Mouse (Mus musculus) liver, embryonic 13.5 days (tissue): Measurements from ENCODE around the gene Gm20509. TPM values are rescaled to one million over a fixed set of nuclear protein-coding genes. Genes with fewer than 3 reads are reported as not detected.

Experiments
- ATAC-seq: fragments of 200-750 bp; cut with Nextera tagmentation; 2 replicates; pipeline ENCODE4 v1.8.0; 2017; ENCODE audit warnings: low read depth, mild to moderate bottlenecking, moderate number of reproducible peaks, moderate library complexity
- DNase-seq: peaks from one replicate; pipeline ENCODE4 v3.0.0; 2022
- H3K27ac ChIP-seq: fragments of 300-500 bp; sonication (generic); 2 replicates; pipeline ENCODE4 v1.5.1; 2015; ENCODE audit warnings: moderate library complexity, mild to moderate bottlenecking, inconsistent platforms
- H3K27me3 ChIP-seq: fragments of 300-500 bp; sonication (generic); 2 replicates; pipeline ENCODE4 v1.6.1; 2015; ENCODE audit warnings: mild to moderate bottlenecking, inconsistent platforms
- H3K36me3 ChIP-seq: fragments of 300-500 bp; sonication (generic); 2 replicates; pipeline ENCODE4 v1.6.1; 2015; ENCODE audit warnings: mild to moderate bottlenecking, inconsistent platforms
- H3K4me1 ChIP-seq: fragments of 300-500 bp; sonication (generic); replicated peaks from 2 replicates; pipeline ENCODE4 v1.6.1; 2015; ENCODE audit warnings: inconsistent platforms
- H3K4me2 ChIP-seq: fragments of 300-500 bp; sonication (generic); 2 replicates; pipeline ENCODE4 v1.6.1; 2015; ENCODE audit warnings: inconsistent platforms, mild to moderate bottlenecking, moderate library complexity
- H3K4me3 ChIP-seq: fragments of 300-500 bp; sonication (generic); replicated peaks from 2 replicates; pipeline ENCODE4 v1.5.1; 2015; ENCODE audit warnings: mild to moderate bottlenecking, inconsistent platforms
- H3K9ac ChIP-seq: fragments of 300-500 bp; sonication (generic); 2 replicates; pipeline ENCODE4 v1.6.1; 2015; ENCODE audit warnings: mild to moderate bottlenecking, inconsistent platforms
- H3K9me3 ChIP-seq: fragments of 300-500 bp; sonication (generic); replicated peaks from 2 replicates; pipeline ENCODE4 v1.6.1; 2016; ENCODE audit warnings: inconsistent platforms
- WGBS: fragments of 180-500 bp; shearing (Covaris S2); methylation state at CpG from one replicate; pipeline ENCODE4 v1.1.7; 2015; ENCODE audit not compliant: insufficient replicate concordance; 5-methylcytosine and 5-hydroxymethylcytosine counted together
- polyA plus RNA-seq: library from polyadenylated mRNA; unstranded; fragments of >200 nt; fragmentation: Nextera tagmentation; extraction: Ambion mirVana; gene quantifications from 2 replicates; pipeline ENCODE4 v1.2.1, GENCODE M21; 2015

The Gm20509 gene
- polyA plus RNA-seq, 1 experiment from 2014 or later: not detected

DNA sequence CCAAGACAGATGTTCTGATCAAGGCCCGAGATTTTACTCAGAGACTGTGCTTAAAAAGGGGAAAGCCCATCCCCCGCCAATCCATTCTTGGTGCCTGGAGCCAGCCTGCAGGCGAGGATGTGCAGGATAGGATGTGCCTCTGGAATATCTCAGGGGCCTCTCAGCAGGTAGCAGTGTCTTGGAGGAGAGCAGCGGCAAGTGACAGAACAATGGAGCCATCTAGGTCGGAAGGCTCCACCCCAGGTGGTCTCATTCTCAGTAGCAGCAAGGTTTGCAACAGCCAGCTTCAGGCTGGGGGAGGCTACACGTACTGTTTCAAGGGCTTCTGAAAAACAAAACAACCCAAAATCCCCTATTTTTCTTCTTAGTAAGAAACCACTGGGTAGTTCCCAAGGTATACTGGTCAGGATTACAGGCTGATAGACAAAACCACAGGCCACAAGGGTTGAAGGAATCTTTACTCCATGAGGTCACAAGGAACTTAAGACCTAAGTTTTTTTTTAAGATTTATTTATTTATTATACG lies 22.4 kb upstream of the Gm20509 start:
- WGBS: 57% methylated on average over 7 of the region's 7 CpGs
- H3K4me2 ChIP-seq: no peak overlapping the region
- DNase-seq: no peak

GRCm38 (mm10) chr9:73082291-73083000 lies 19.8 kb upstream of the Gm20509 start:
- no peak overlapping the region for H3K27ac ChIP-seq
- H3K4me2 ChIP-seq: no peak overlapping the region
- 77% methylated on average over 8 of the region's 8 CpGs for WGBS
- H3K36me3 ChIP-seq: no peaks in the 10 kb centered on the region
- no peak overlapping the region for H3K4me3 ChIP-seq
- no peak overlapping the region for H3K9ac ChIP-seq
- DNase-seq (no peak), ATAC-seq (no peak)
- H3K27me3 ChIP-seq: no peaks in the 10 kb centered on the region
- H3K9me3 ChIP-seq: no peaks in the 10 kb centered on the region
- H3K4me1 ChIP-seq: no peaks in the 10 kb centered on the region

More for the DNA sequence above, 22.4 kb upstream of the Gm20509 start:
- no peak for ATAC-seq
- Histone ChIP-seq H3K4me1 (no peaks in the 10 kb centered on the region), H3K9ac (no peak overlapping the region), H3K4me3 (no peak overlapping the region), H3K9me3 (no peaks in the 10 kb centered on the region), H3K27me3 (no peaks in the 10 kb centered on the region), H3K27ac (no peak overlapping the region), H3K36me3 (no peaks in the 10 kb centered on the region)

DNA sequence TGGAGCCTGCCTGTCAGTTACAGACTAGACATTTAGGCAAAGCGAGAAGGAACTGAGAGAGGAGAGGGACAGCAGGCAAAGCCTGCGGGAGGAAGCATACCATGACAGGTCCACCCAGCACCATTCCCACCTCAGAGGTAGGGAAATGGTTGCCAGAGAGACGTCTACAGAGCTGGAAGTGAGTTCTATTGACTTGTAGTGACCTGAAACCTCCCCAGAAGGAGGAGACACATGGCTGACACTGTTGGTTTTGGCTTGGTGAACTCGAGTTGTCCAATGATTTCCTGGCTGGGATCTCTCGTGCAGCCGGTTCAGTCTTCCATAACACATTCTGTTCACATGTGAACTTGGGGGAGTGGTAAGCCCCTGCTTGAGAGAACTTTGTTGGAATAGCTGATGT lies 18.3 kb upstream of the Gm20509 start:
- WGBS: 53% methylated on average over 6 of the region's 6 CpGs

GRCm38 (mm10) chr9:73085845-73086244 lies 16.4 kb upstream of the Gm20509 start:
- no peaks in the 10 kb centered on the region for H3K9me3 ChIP-seq
- DNase-seq (no peak), ATAC-seq (no peak)
- H3K27ac ChIP-seq: 0 out of 2 replicates have a peak overlapping the region, but pooled peaks have one; percentile 25
- no peaks in the 10 kb centered on the region for H3K27me3 ChIP-seq
- H3K4me2 ChIP-seq: no peak overlapping the region
- 9% methylated on average over 6 of the region's 6 CpGs for WGBS
- H3K4me3 ChIP-seq: no peak overlapping the region
- H3K36me3 ChIP-seq: no peaks in the 10 kb centered on the region
- H3K9ac ChIP-seq: no peak overlapping the region
- no peaks in the 10 kb centered on the region for H3K4me1 ChIP-seq

More for the DNA sequence above, 18.3 kb upstream of the Gm20509 start:
- H3K4me2 ChIP-seq: no peak overlapping the region
- H3K9ac ChIP-seq: no peak overlapping the region
- H3K27me3 ChIP-seq: no peaks in the 10 kb centered on the region
- H3K9me3 ChIP-seq: no peaks in the 10 kb centered on the region
- H3K4me3 ChIP-seq: no peak overlapping the region
- DNase-seq (no peak), ATAC-seq (no peak)
- H3K27ac ChIP-seq: no peak overlapping the region; the same call in 1 of the 2 replicates
- H3K4me1 ChIP-seq: no peaks in the 10 kb centered on the region
- H3K36me3 ChIP-seq: no peaks in the 10 kb centered on the region

GRCm38 (mm10) chr9:73087121-73087520 lies 15.1 kb upstream of the Gm20509 start:
- DNase-seq (no peak), ATAC-seq (no peak)
- Histone ChIP-seq H3K36me3 (no peaks in the 10 kb centered on the region), H3K9me3 (no peaks in the 10 kb centered on the region), H3K4me3 (no peak overlapping the region), H3K4me2 (no peak overlapping the region), H3K9ac (no peak overlapping the region), H3K4me1 (no peaks in the 10 kb centered on the region), H3K27me3 (no peaks in the 10 kb centered on the region), H3K27ac (no peak overlapping the region; the same call in 1 of the 2 replicates)
- WGBS: 56% methylated on average over 8 of the region's 8 CpGs

- H3K4me1 ChIP-seq: no peaks in the 10 kb centered on the region
- H3K36me3 ChIP-seq: no peaks in the 10 kb centered on the region
- H3K4me2 ChIP-seq: no peak overlapping the region
- H3K27ac ChIP-seq: no peak overlapping the region
- ATAC-seq: no peak
- no peaks in the 10 kb centered on the region for H3K9me3 ChIP-seq
- H3K4me3 ChIP-seq: no peak overlapping the region
- H3K27me3 ChIP-seq: no peaks in the 10 kb centered on the region
- 52% methylated on average over 5 of the region's 5 CpGs for WGBS
- DNase-seq: no peak
- H3K9ac ChIP-seq: no peak overlapping the region
These were observed 14.7 kb upstream of the Gm20509 start for GRCm38 (mm10) chr9:73087581-73087980.

DNA sequence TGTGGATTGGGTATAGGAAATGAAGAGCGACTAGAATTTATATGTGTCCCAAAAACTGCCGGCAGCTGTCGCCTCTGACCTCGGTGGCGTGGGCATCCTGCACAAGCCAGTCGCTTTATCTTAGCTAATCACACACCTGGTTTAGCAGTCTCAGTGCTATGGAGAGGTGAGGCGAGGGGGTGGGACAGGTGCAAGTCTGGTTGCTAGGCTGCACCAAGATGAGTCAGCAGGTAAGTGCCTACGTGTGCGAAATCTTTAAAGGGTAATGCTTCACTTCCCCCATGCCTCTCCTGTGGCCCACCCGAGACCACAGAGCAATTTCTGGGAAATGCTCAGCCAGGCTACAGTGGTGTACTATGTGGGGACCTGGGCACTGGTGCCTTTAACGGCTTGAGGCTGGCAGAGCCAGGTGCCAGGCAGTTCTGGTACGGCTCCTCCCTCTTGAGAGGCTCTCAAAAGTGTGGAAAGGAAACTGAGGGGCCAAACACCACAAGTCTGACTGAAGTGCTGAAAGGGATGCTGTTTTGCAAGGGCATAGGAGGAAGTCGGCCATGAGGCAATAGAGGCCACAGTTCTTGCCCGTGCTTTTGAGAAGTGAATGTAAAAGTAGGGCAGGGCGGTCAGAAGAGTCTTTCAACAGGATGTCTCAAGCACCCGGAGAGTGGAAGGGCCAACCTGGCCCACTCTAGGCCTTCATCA lies 12.9 kb upstream of the Gm20509 start:
- no peaks in the 10 kb centered on the region for H3K9me3 ChIP-seq
- no peak overlapping the region for H3K9ac ChIP-seq
- DNase-seq: no peak
- ATAC-seq: peak; percentile 28; the same call in 1 of the 2 replicates
- WGBS: 40% methylated on average over 16 of the region's 16 CpGs
- no peaks in the 10 kb centered on the region for H3K36me3 ChIP-seq
- H3K4me3 ChIP-seq: no peak overlapping the region
- H3K27me3 ChIP-seq: no peaks in the 10 kb centered on the region
- peak overlapping the region; percentile 43 for H3K27ac ChIP-seq
- H3K4me1 ChIP-seq: no peaks in the 10 kb centered on the region
- H3K4me2 ChIP-seq: no peak overlapping the region

DNA sequence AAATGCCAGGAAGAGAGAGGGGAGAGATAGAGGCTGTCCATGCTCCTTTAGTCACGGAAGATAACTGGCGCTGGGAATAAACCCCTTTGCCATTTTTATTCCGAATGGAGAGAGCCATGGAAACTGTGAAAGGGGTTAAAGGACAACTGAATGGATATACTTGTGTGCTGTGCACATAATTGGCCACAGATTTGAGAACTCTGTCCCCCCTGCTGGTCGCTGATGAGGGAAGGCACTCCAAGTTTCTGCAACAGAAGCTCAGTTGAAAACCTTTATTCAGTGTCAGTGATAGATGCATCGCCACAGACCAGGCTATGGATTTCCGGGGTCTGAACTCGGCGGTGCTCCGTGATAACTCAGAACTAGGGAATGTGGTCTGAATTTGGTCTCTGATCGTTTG lies 12.1 kb upstream of the Gm20509 start:
- Histone ChIP-seq H3K9ac (no peak overlapping the region), H3K4me3 (no peak overlapping the region), H3K27me3 (no peaks in the 10 kb centered on the region), H3K4me1 (no peaks in the 10 kb centered on the region), H3K4me2 (no peak overlapping the region), H3K36me3 (no peaks in the 10 kb centered on the region), H3K9me3 (no peaks in the 10 kb centered on the region), H3K27ac (no peak overlapping the region)
- ATAC-seq (no peak), DNase-seq (no peak)
- 74% methylated on average over 10 of the region's 10 CpGs for WGBS

DNA sequence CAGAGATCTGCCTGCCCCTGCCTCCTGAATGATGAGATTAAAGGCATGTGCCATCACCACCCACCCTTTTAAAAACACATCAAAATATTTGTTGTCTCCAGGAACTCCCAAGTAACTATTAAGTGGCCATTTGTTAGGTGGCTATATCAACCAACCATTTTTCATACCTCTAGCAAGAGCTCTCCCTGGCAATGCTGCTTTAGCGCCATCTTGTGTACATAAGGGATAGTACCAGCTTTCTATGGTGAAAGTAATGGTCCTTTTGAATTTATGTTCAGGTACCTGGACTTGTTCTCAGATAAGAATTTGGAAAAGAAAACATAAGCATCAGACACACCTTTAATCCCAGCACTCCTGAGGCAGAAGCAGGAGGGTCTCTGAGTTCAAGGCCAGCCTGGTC lies 10.5 kb upstream of the Gm20509 start:
- WGBS: 2% methylated on average over 1 of the region's 1 CpGs
- Histone ChIP-seq H3K4me2 (no peak overlapping the region), H3K27ac (no peak overlapping the region), H3K9ac (no peak overlapping the region), H3K4me1 (no peaks in the 10 kb centered on the region), H3K9me3 (no peaks in the 10 kb centered on the region), H3K36me3 (no peaks in the 10 kb centered on the region), H3K27me3 (no peaks in the 10 kb centered on the region), H3K4me3 (no peak overlapping the region)
- no peak for ATAC-seq
- no peak for DNase-seq

DNA sequence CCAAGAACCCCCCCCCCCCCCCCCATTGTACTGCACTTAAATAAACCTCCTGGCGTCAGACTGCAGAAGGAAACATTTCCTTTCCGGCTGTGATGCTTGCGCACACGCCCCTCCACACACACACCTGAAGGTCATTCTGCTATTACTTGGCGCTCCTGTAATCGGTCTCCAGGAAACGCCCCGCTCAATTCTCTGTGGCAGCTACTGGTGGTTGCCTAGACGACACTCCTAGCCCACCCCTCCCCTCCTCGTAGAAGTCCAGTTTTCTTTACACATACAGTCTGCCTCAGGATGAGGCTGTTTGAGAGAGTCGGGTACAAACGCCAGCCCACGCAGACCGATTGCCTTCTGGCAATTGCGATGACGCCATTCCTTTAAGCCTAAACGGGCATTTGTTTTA lies 7.7 kb upstream of the Gm20509 start:
- 73% methylated on average over 17 of the region's 17 CpGs for WGBS
- no peak overlapping the region for H3K4me3 ChIP-seq
- H3K9me3 ChIP-seq: no peaks in the 10 kb centered on the region
- ATAC-seq (no peak), DNase-seq (no peak)
- no peaks in the 10 kb centered on the region for H3K4me1 ChIP-seq
- H3K27ac ChIP-seq: no peak overlapping the region
- H3K9ac ChIP-seq: no peak overlapping the region
- no peaks in the 10 kb centered on the region for H3K36me3 ChIP-seq
- no peaks in the 10 kb centered on the region for H3K27me3 ChIP-seq
- no peak overlapping the region for H3K4me2 ChIP-seq

GRCm38 (mm10) chr9:73097898-73098297 lies 4.4 kb upstream of the Gm20509 start:
- Histone ChIP-seq H3K4me3 (no peak overlapping the region), H3K9me3 (no peaks in the 10 kb centered on the region), H3K27ac (no peak overlapping the region), H3K9ac (no peak overlapping the region), H3K4me1 (no peaks in the 10 kb centered on the region), H3K27me3 (peaks cover 15% of the 10 kb centered on the region), H3K4me2 (no peak overlapping the region), H3K36me3 (no peaks in the 10 kb centered on the region)
- 60% methylated on average over 2 of the region's 2 CpGs for WGBS
- no peak for ATAC-seq
- DNase-seq: no peak
